Mouse (Mus musculus) neural tube, embryonic 11.5 days (tissue): ENCODE data around the gene Neb. TPM values are rescaled to one million over a fixed set of nuclear protein-coding genes. Genes with fewer than 3 reads are reported as not detected.
A peak's percentile ranks its signal among the peaks of the same experiment; 100 is the strongest.

ENCODE experiments used
- ATAC-seq: fragments of 200-750 bp; cut with Nextera tagmentation; 2 replicates; pipeline ENCODE4 v1.8.0; 2017; ENCODE audit warnings: moderate number of reproducible peaks, mild to moderate bottlenecking, moderate TSS enrichment, moderate library complexity; ENCODE audit not compliant: insufficient read depth, low FRiP score, low TSS enrichment
- DNase-seq: peaks from one replicate; pipeline ENCODE4 v3.0.0-alpha.2; 2015; ENCODE audit warnings: low spot score
- H3K27ac ChIP-seq: fragments of 300-500 bp; sonication (generic); 2 replicates; pipeline ENCODE4 v1.5.1; 2014; ENCODE audit warnings: low read depth, mild to moderate bottlenecking, low read length
- H3K27me3 ChIP-seq: fragments of 300-500 bp; sonication (generic); 2 replicates; pipeline ENCODE4 v1.6.1; 2014; ENCODE audit warnings: mild to moderate bottlenecking, low read length, mixed read lengths; ENCODE audit not compliant: control insufficient read depth, insufficient read depth
- H3K36me3 ChIP-seq: fragments of 300-500 bp; sonication (generic); 2 replicates; pipeline ENCODE4 v1.6.1; 2014; ENCODE audit warnings: mild to moderate bottlenecking, low read length, moderate library complexity, mixed read lengths; ENCODE audit not compliant: control insufficient read depth, insufficient read depth
- H3K4me1 ChIP-seq: fragments of 300-500 bp; sonication (generic); 2 replicates; pipeline ENCODE4 v1.6.1; 2014; ENCODE audit warnings: low read length, mixed read lengths; ENCODE audit not compliant: control insufficient read depth, insufficient read depth
- H3K4me2 ChIP-seq: fragments of 300-500 bp; sonication (generic); 2 replicates; pipeline ENCODE4 v1.6.1; 2014; ENCODE audit warnings: low read depth, mild to moderate bottlenecking, moderate library complexity
- H3K4me3 ChIP-seq: fragments of 300-500 bp; sonication (generic); 2 replicates; pipeline ENCODE4 v1.5.1; 2014; ENCODE audit warnings: low read depth, low read length
- H3K9ac ChIP-seq: fragments of 300-500 bp; sonication (generic); 2 replicates; pipeline ENCODE4 v1.6.1; 2014; ENCODE audit warnings: mild to moderate bottlenecking, low read length
- H3K9me3 ChIP-seq: fragments of 300-500 bp; sonication (generic); 2 replicates; pipeline ENCODE4 v1.6.1; 2016; ENCODE audit warnings: low read length; ENCODE audit not compliant: control insufficient read depth
- WGBS: fragments of 180-500 bp; shearing (Covaris S2); extraction: QIAGEN DNeasy Blood & Tissue Kit; methylation state at CpG from one replicate; pipeline ENCODE4 v1.1.7; 2014; 5-methylcytosine and 5-hydroxymethylcytosine counted together
- polyA plus RNA-seq: library from polyadenylated mRNA; unstranded; fragments of >200 nt; fragmentation: Nextera tagmentation; extraction: Ambion mirVana; gene quantifications from 2 replicates; pipeline ENCODE4 v1.2.1, GENCODE M21; 2014

Gene Neb
- polyA plus RNA-seq, 1 experiment from 2014 or later: 16.7 TPM

GRCm38 (mm10) chr2:52310757-52311156 is 67.5 kb downstream of the Neb start:
- ATAC-seq (no peak), DNase-seq (no peak)
- Histone ChIP-seq H3K9ac (no peak overlapping the region), H3K4me2 (no peak overlapping the region), H3K4me1 (no peaks in the 10 kb centered on the region), H3K27me3 (no peaks in the 10 kb centered on the region), H3K27ac (no peak overlapping the region), H3K9me3 (no peaks in the 10 kb centered on the region), H3K36me3 (no peaks in the 10 kb centered on the region), H3K4me3 (no peak overlapping the region)
- 82% methylated on average over 4 of the region's 4 CpGs for WGBS

GRCm38 (mm10) chr2:52306635-52307034 is 71.6 kb downstream of the Neb start:
- Histone ChIP-seq H3K9ac (no peak overlapping the region), H3K27me3 (no peaks in the 10 kb centered on the region), H3K27ac (no peak overlapping the region), H3K4me2 (no peak overlapping the region), H3K9me3 (no peaks in the 10 kb centered on the region), H3K36me3 (no peaks in the 10 kb centered on the region), H3K4me3 (no peak overlapping the region), H3K4me1 (no peaks in the 10 kb centered on the region)
- DNase-seq (no peak), ATAC-seq (no peak)
- WGBS: 86% methylated on average over 5 of the region's 5 CpGs

GRCm38 (mm10) chr2:52304554-52304953 is 73.7 kb downstream of the Neb start:
- H3K9me3 ChIP-seq: no peaks in the 10 kb centered on the region
- H3K4me3 ChIP-seq: no peak overlapping the region
- H3K9ac ChIP-seq: no peak overlapping the region
- no peak overlapping the region for H3K4me2 ChIP-seq
- no peaks in the 10 kb centered on the region for H3K4me1 ChIP-seq
- DNase-seq (no peak), ATAC-seq (no peak)
- H3K27ac ChIP-seq: no peak overlapping the region
- no peaks in the 10 kb centered on the region for H3K27me3 ChIP-seq
- 84% methylated on average over 3 of the region's 3 CpGs for WGBS
- H3K36me3 ChIP-seq: no peaks in the 10 kb centered on the region

GRCm38 (mm10) chr2:52303405-52303804 is 74.9 kb downstream of the Neb start:
- Histone ChIP-seq H3K4me3 (no peak overlapping the region), H3K4me1 (no peaks in the 10 kb centered on the region), H3K4me2 (no peak overlapping the region), H3K27me3 (no peaks in the 10 kb centered on the region), H3K9me3 (no peaks in the 10 kb centered on the region), H3K9ac (no peak overlapping the region), H3K27ac (no peak overlapping the region), H3K36me3 (no peaks in the 10 kb centered on the region)
- WGBS: 87% methylated on average over 1 of the region's 1 CpGs
- ATAC-seq (no peak), DNase-seq (no peak)

- Histone ChIP-seq H3K27me3 (no peaks in the 10 kb centered on the region), H3K9ac (no peak overlapping the region), H3K4me1 (no peaks in the 10 kb centered on the region), H3K4me3 (no peak overlapping the region), H3K9me3 (no peaks in the 10 kb centered on the region), H3K27ac (no peak overlapping the region), H3K36me3 (no peaks in the 10 kb centered on the region), H3K4me2 (no peak overlapping the region)
- WGBS: 94% methylated on average over 5 of the region's 5 CpGs
- ATAC-seq (no peak), DNase-seq (no peak)
These were observed 80.3 kb downstream of the Neb start for GRCm38 (mm10) chr2:52297969-52298368.

- Histone ChIP-seq H3K27me3 (no peaks in the 10 kb centered on the region), H3K4me3 (no peak overlapping the region), H3K36me3 (no peaks in the 10 kb centered on the region), H3K4me2 (no peak overlapping the region), H3K4me1 (no peaks in the 10 kb centered on the region), H3K9me3 (no peaks in the 10 kb centered on the region), H3K9ac (no peak overlapping the region), H3K27ac (no peak overlapping the region)
- no peak for DNase-seq
- WGBS: 84% methylated on average over 9 of the region's 9 CpGs
- ATAC-seq: no peak
These were observed 81.5 kb downstream of the Neb start for GRCm38 (mm10) chr2:52296779-52297178.

GRCm38 (mm10) chr2:52287436-52287835 is 90.8 kb downstream of the Neb start:
- H3K36me3 ChIP-seq: no peaks in the 10 kb centered on the region
- no peaks in the 10 kb centered on the region for H3K9me3 ChIP-seq
- H3K27me3 ChIP-seq: no peaks in the 10 kb centered on the region
- H3K4me2 ChIP-seq: no peak overlapping the region
- DNase-seq (no peak), ATAC-seq (no peak)
- H3K27ac ChIP-seq: no peak overlapping the region
- H3K9ac ChIP-seq: no peak overlapping the region
- no peaks in the 10 kb centered on the region for H3K4me1 ChIP-seq
- no peak overlapping the region for H3K4me3 ChIP-seq
- 87% methylated on average over 1 of the region's 1 CpGs for WGBS

- no peaks in the 10 kb centered on the region for H3K9me3 ChIP-seq
- H3K4me1 ChIP-seq: no peaks in the 10 kb centered on the region
- no peak overlapping the region for H3K4me3 ChIP-seq
- no peak overlapping the region for H3K9ac ChIP-seq
- DNase-seq: no peak
- no peaks in the 10 kb centered on the region for H3K27me3 ChIP-seq
- WGBS: 61% methylated on average over 6 of the region's 6 CpGs
- no peak overlapping the region for H3K27ac ChIP-seq
- no peaks in the 10 kb centered on the region for H3K36me3 ChIP-seq
- peak; percentile 58; the same call in 1 of the 2 replicates for ATAC-seq
- no peak overlapping the region for H3K4me2 ChIP-seq
These were observed 91.9 kb downstream of the Neb start for GRCm38 (mm10) chr2:52286421-52286820.

- DNase-seq: no peak
- no peak overlapping the region for H3K27ac ChIP-seq
These were observed 106.1 kb downstream of the Neb start for GRCm38 (mm10) chr2:52272146-52272545.

More at GRCm38 (mm10) chr2:52272146-52272545, 106.1 kb downstream of the Neb start:
- no peaks in the 10 kb centered on the region for H3K36me3 ChIP-seq
- H3K4me1 ChIP-seq: no peaks in the 10 kb centered on the region
- H3K4me3 ChIP-seq: no peak overlapping the region
- H3K27me3 ChIP-seq: no peaks in the 10 kb centered on the region
- no peak for ATAC-seq
- H3K9ac ChIP-seq: no peak overlapping the region
- 35% methylated on average over 1 of the region's 1 CpGs for WGBS
- H3K4me2 ChIP-seq: no peak overlapping the region
- no peaks in the 10 kb centered on the region for H3K9me3 ChIP-seq
